In the genomic region with DNA sequence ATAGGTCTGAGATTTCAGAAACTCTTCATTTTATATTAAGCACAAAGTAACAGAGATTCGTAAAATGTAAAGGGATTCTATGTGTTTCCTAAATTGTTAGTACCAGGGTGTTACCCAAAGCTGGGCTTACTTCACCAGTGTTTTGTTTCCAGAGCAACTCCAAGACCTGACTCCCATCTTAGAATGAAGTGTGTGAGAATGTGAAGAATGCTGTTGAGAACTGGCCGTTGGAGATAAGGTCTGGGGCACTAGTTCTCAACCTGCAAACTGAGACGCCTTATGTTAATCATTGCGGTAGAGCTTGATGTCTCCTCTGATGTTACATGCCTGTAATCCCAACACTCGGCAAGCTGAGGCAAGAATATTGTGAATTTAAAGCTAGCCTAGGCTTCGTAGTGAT, we compare ENCODE assay signal across 18 mouse cellular contexts. TPM values are rescaled to one million over a fixed set of nuclear protein-coding genes. Genes with fewer than 3 reads are reported as not detected.
DNase-seq lines count a peak whose midpoint lies in the region; ATAC-seq and TF ChIP-seq lines count a peak whose summit lies in the region.
"Had no signal": no experiment of that assay in that cellular context is flagged by ENCODE, and none has a peak within 500 bp of the region (broad histone marks: within the 10 kb centered on the region; RNA-seq: fewer than 3 reads in every experiment).

No protein-coding gene starts in this region.

- H3K4me2 ChIP-seq in lung, embryonic 14.5 days = no peak overlapping the region
- H3K4me2 ChIP-seq: embryonic facial prominence, embryonic 12.5 days; forebrain, embryonic 15.5 days; heart, embryonic 11.5 days; hindbrain, embryonic 13.5 days had no signal

- H3K9me3 ChIP-seq in heart, embryonic 10.5 days = no peaks in the 10 kb centered on the region
- H3K9me3 ChIP-seq in lung, embryonic 14.5 days (ENCODE audit: low read depth, low read length) = no peaks in the 10 kb centered on the region
- H3K9me3 ChIP-seq: embryonic facial prominence, embryonic 12.5 days; forebrain, embryonic 15.5 days; hindbrain, embryonic 13.5 days had no signal

- no peaks in the 10 kb centered on the region for H3K36me3 ChIP-seq in heart, embryonic 10.5 days
- no peaks in the 10 kb centered on the region for H3K36me3 ChIP-seq in lung, embryonic 14.5 days (ENCODE audit: insufficient read depth)
- H3K36me3 ChIP-seq: embryonic facial prominence, embryonic 12.5 days; forebrain, embryonic 15.5 days; hindbrain, embryonic 13.5 days had no signal

- WGBS in heart, embryonic 10.5 days = 40% methylated on average over 6 of the region's 6 CpGs
- 35% methylated on average over 6 of the region's 6 CpGs for WGBS in lung, embryonic 14.5 days
- 59% methylated on average over 6 of the region's 6 CpGs for WGBS in lung, adult 2 months

- peak; percentile 62; the same call in 1 of the 2 replicates for ATAC-seq in lung, embryonic 14.5 days (ENCODE audit: insufficient read depth)
- ATAC-seq: forebrain, embryonic 15.5 days had no signal

- H3K4me1 ChIP-seq in heart, embryonic 10.5 days = peaks cover 15% of the 10 kb centered on the region
- H3K4me1 ChIP-seq in lung, embryonic 14.5 days (ENCODE audit: insufficient read depth) = peaks cover 8% of the 10 kb centered on the region
- H3K4me1 ChIP-seq in lung, adult 2 months (ENCODE audit: control insufficient read depth, insufficient read depth, low read length) = peaks cover 4% of the 10 kb centered on the region; the same call in 1 of the 2 replicates

- no peak for TF ChIP-seq CTCF in lung, embryonic 14.5 days (IDR thresholded peaks at IDR 0.05; ENCODE audit: low read depth)
- TF ChIP-seq CTCF in lung, adult 2 months (IDR thresholded peaks at IDR 0.05; ENCODE audit: insufficient read depth, low read length) = no peak

- H3K27ac ChIP-seq in heart, embryonic 10.5 days = no peak overlapping the region
- peak overlapping the region; percentile 54; the same call in 1 of the 2 replicates for H3K27ac ChIP-seq in lung, embryonic 14.5 days (ENCODE audit: low read depth)
- H3K27ac ChIP-seq: embryonic facial prominence, embryonic 12.5 days; forebrain, embryonic 15.5 days; hindbrain, embryonic 13.5 days had no signal

- DNase-seq in heart, embryonic 10.5 days (ENCODE audit: low spot score) = peak; percentile 79
- no peak for DNase-seq in heart, adult 11 months
- peak; percentile 58 for DNase-seq in lung, embryonic 14.5 days
- no peak for DNase-seq in lung, adult 2 months
- peak; percentile 65 for DNase-seq in lung, postnatal 25 days (ENCODE audit: low spot score)
- no peak for DNase-seq in left cerebral cortex, postnatal 14 days (ENCODE audit: low spot score in 2 of 2)
- no peak for DNase-seq in right cerebral cortex, postnatal 10 days (ENCODE audit: low spot score in 2 of 2)
- DNase-seq: adrenal gland, postnatal 10 days; cerebellum, adult 11-12 months; cerebellum, adult 9-10 months; cerebellum, postnatal 25 days; gastrocnemius, postnatal 36 days; heart, adult 18-20 months; heart, postnatal 14 days had no signal

- no peak overlapping the region for H3K4me3 ChIP-seq in heart, embryonic 10.5 days
- H3K4me3 ChIP-seq in lung, embryonic 14.5 days (ENCODE audit: low read depth, low read length) = no peak overlapping the region
- no peak overlapping the region for H3K4me3 ChIP-seq in lung, adult 2 months (replicated peaks; ENCODE audit: extremely low read depth, low read depth, low read length)
- H3K4me3 ChIP-seq: embryonic facial prominence, embryonic 12.5 days; forebrain, embryonic 15.5 days; hindbrain, embryonic 13.5 days had no signal

- H3K27me3 ChIP-seq in heart, embryonic 10.5 days (ENCODE audit: insufficient read depth, poor library complexity, severe bottlenecking) = no peaks in the 10 kb centered on the region
- no peaks in the 10 kb centered on the region for H3K27me3 ChIP-seq in lung, embryonic 14.5 days (ENCODE audit: insufficient read depth, low read length)
- H3K27me3 ChIP-seq: embryonic facial prominence, embryonic 12.5 days; forebrain, embryonic 15.5 days; hindbrain, embryonic 13.5 days had no signal

- intact Hi-C loops in left cerebral cortex, postnatal 14 days (cut with DNase I) = no loop called here

- no peak for TF ChIP-seq POLR2A in lung, adult 2 months (IDR thresholded peaks at IDR 0.05; ENCODE audit: borderline replicate concordance, extremely low read depth, low read depth, low read length)

- H3K9ac ChIP-seq in lung, embryonic 14.5 days = no peak overlapping the region
- H3K9ac ChIP-seq: embryonic facial prominence, embryonic 12.5 days; forebrain, embryonic 15.5 days; hindbrain, embryonic 13.5 days had no signal

RNA-seq across cellular contexts. Expression of gene Arhgap5, which starts 24.4 kb away (rescaled TPM):
- 38.7 and 39.0 TPM in 2 replicates for polyA plus RNA-seq in heart, embryonic 10.5 days (2016; fragmentation: Nextera tagmentation; extraction: Ambion mirVana)
- 53.3 and 56.6 TPM in 2 replicates for polyA plus RNA-seq in lung, embryonic 14.5 days (2014; fragmentation: Nextera tagmentation; extraction: Ambion mirVana)
- polyA plus RNA-seq in lung, adult 2 months (2012; rRNA removed) = 3.6 and 5.6 TPM in 2 replicates
- 100 to 1,000 TPM; 121 to 124 TPM for total RNA-seq in left cerebral cortex, postnatal 14 days (2021)

Comparison
In these comparisons a context has a peak if more than half of its experiments do, and no peak if none do; other contexts are left out.
1. DNase-seq: peak in heart, embryonic 10.5 days (single experiment), lung, embryonic 14.5 days (single experiment) and lung, postnatal 25 days (single experiment); none in heart, adult 11 months (single experiment), lung, adult 2 months (single experiment), left cerebral cortex, postnatal 14 days (0 of 2) and right cerebral cortex, postnatal 10 days (0 of 2).